Mouse (Mus musculus): ENCODE measurements around the gene Kctd7.

GRCm38 (mm10) chr5:130192356-130192944 lies 47.8 kb downstream of the Kctd7 start:
- TF ChIP-seq POLR2A (IDR thresholded peaks at IDR 0.05; ENCODE audit: low read depth, low read length) (no peak), CTCF (IDR thresholded peaks at IDR 0.05; ENCODE audit: extremely low read depth, insufficient read depth, insufficient read length, insufficient replicate concordance) (no peak)
